Mouse (Mus musculus): ENCODE data around the gene Kirrel. TPM values are rescaled to one million over a fixed set of nuclear protein-coding genes. Genes with fewer than 3 reads are reported as not detected.
"Not testable (repeated sequence)": the region's sequence is repeated elsewhere in the genome, so short reads cannot be mapped to it uniquely, and the experiment has no call there.

Kirrel gene
- total RNA-seq, 2 experiments from 2014 or later = not detected

- no peak for ATAC-seq (replicated peaks; ENCODE audit: poor library complexity, severe bottlenecking)
Measured at GRCm38 (mm10) chr3:87149425-87149824, 25.1 kb downstream of the Kirrel start.

DNA sequence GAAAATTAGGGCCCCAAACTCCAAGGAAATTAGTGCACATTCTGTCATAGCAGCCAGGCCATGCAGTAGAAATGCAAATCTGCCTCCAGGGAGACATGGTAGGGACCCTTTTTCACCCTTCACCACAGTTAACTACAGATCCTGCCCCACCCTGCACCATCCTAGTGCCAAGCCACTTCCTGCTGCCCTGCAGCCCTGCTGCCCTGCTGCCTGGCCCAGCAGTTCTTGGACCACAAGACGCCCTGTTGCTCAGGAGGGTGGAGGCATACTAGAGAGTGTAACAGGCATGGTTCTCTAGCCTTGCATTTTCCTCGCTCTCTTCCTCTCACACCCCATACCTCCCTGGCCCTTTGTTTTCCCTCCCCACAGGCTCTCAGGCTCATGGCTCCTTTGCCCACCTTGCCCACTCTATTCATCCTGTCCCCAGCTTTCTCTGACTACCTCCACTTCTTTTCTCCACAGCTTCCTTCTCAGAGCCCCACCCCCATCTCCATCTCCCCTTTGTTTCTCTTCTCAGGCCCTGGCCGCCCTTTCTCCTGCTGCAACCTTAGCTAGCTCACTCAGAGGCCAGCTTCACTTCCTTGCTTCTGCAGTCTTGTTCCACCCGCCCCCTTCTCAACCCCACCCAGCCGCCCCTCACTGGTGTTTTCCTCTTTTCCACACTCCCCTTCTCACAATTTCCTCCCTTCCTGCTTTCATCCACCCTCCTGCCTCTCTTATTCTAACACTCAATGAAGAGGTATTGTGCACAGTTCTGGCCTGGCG, 29.9 kb downstream of the Kirrel start:
- ATAC-seq (replicated peaks; ENCODE audit: poor library complexity, severe bottlenecking) = no peak

- no peak for ATAC-seq (replicated peaks; ENCODE audit: poor library complexity, severe bottlenecking)
Measured at GRCm38 (mm10) chr3:87140284-87140683, 34.3 kb downstream of the Kirrel start.

DNA sequence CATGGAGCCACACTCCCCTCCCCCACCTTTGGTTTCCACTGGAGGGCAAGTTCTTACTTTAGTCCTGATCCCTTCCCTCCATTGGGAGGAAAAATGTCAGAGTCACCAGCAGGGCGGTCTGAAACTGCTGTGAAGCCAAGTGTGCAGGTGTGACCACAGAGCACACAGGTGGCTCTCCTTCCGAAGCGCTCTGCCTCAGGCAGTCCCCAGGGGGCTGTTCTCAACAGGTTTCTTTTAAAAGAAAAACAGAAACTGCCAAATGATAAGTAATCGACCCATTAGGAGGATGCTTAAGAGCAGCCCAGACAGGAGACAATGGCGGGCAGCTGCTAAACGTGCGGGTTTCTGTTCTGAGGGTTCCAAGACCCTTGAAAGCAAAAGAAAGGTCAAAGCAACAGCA, 37.8 kb downstream of the Kirrel start:
- ATAC-seq (replicated peaks; ENCODE audit: poor library complexity, severe bottlenecking) = no peak

- no peak for ATAC-seq (replicated peaks; ENCODE audit: poor library complexity, severe bottlenecking)
Measured at GRCm38 (mm10) chr3:87134951-87135350, 39.6 kb downstream of the Kirrel start.

- ATAC-seq (replicated peaks; ENCODE audit: poor library complexity, severe bottlenecking) = no peak
Measured at GRCm38 (mm10) chr3:87131694-87132347, 42.7 kb downstream of the Kirrel start.

DNA sequence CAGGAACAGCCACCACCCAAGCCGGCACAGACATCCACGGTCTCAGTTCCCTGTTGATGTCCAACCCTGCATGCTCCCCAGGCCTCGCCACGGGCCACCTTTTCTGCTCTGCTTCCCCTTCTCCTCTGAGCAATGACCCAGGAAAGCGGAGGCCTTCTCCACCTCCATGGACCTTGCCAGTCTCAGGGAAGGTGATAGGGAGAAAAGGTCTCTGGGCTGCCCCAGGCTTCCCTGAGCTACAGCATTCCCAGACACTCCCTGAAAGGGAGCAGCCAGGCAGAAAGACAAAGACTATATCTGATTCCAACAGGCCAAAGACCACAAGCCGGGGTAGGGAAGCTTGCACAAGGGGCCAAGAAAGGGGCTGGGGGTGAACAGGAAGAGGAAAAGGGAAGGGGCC, 43.6 kb downstream of the Kirrel start:
- no peak; the same call in 1 of the 2 replicates for ATAC-seq (replicated peaks; ENCODE audit: poor library complexity, severe bottlenecking)

DNA sequence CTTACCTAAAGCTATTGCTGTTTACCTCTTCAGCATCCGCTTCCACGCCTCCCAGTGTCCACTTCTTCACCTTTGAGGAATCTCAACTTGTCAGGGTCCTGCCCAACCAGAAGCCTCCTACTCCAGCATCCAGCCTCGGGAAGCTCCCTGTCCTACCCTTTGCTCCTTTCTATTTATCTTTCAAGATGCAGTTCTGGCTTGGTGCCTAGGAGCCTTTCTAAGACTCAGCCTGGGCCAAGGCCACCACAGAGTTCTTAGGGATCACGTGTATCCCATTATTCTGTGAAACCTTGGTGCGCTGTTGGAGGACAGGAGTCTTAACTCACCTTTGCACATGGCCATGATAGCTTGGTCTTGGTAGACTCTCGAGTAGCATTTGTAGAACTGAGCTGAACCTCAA, 50.8 kb downstream of the Kirrel start:
- ATAC-seq (replicated peaks; ENCODE audit: poor library complexity, severe bottlenecking) = no peak

DNA sequence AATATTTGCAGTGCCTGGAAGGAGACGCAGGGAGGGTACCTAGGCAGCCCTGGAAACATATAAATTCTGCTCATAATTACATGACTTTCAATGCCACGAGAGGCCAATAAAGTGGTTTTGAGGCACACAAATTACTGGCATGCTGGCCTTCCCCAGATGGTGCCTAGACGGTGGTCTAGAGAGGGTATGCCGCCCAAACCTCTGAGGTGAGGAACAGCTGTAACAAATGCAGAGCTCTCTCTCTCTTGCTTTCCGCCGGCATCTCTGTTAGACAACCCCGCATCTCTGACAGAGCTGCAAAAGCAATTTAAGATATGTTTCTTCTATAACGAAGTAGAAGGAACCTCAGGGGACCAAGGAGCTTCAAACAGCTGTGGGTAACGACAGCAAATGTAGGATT, 56.3 kb downstream of the Kirrel start:
- ATAC-seq (replicated peaks; ENCODE audit: poor library complexity, severe bottlenecking) = no peak

- ATAC-seq (replicated peaks; ENCODE audit: poor library complexity, severe bottlenecking) = no peak
Measured at GRCm38 (mm10) chr3:87117632-87118031, 56.9 kb downstream of the Kirrel start.

DNA sequence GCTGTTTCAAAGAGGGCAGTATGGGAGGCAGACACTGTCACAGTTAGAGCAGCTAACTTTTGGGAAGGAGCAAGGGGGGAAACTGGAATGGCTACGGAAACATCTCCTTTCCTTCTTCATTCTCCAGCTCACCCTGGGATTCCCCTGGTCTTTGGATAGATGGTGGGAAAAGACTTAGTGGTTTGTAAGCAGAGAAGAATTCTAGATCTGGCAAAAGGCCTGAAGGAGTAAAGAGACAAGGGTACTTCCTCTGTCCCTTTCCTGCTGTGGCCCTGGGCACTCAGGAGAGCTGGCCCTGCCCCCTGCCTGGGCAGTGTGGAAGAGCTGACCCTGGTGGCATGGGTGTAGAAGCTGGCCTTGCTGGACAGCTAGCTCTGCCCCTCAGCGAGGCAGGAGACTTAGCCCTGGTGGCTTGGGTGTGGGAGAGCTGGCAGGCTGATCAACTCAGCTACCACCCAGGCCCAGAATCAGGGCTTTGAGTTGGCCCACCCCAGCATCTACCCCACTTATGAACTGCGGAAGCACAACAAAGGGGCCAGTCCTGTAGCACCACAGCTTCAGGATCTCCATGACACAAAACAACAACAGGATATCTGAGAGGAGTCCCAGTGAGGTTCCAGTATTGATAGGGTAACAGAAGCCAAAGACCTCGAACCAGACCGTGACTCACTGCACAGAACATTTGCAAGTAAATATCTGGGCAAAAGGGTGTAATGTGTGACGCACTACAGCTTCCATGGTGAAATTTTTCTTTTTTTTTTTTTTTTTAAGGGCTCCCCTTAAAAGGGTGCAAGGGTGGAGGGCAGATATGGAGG, 58.6 kb downstream of the Kirrel start:
- ATAC-seq (replicated peaks; ENCODE audit: poor library complexity, severe bottlenecking) = no peak

DNA sequence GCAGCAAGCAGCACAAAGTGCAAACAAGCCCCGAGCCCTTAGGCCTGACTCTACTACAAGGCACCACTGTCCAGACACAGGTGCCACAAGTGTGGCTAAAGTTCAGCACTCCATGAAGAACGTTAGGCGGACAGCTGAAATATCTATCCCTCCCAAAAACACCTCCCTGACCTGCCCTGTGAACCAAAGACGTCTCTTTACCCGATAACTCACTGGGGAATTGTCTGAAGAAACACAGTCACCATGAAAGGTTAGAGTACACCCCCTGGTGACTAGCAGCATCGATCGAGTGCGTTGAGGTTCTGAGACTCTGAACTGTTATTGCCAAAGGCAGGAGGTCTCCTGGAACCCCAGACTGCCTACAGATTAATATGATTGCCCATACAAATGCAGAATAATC, 59.3 kb downstream of the Kirrel start:
- no peak for ATAC-seq (replicated peaks; ENCODE audit: poor library complexity, severe bottlenecking)

DNA sequence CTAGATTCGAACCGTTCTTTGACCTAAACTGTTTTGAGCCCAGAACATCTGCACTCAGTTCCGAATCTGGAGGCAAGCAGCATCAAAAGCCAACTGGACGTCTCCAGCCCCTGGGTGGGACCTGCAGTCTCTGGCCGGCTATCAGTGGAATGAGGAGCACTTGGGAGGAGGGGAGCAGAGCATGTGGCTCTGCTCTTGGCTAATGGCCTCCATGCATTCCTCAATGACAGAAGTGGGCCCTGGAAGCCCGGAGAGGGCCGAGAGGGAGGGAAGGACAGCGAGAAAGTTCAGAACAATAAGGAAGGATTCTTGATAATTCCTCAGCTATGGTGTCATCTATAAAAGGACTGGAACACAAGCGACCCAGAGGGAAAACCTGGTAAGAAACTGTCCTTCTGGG, 59.7 kb downstream of the Kirrel start:
- ATAC-seq (replicated peaks; ENCODE audit: poor library complexity, severe bottlenecking) = no peak

GRCm38 (mm10) chr3:87113881-87114280, 60.7 kb downstream of the Kirrel start:
- ATAC-seq (replicated peaks; ENCODE audit: poor library complexity, severe bottlenecking) = not testable (repeated sequence)

GRCm38 (mm10) chr3:87112264-87112663, 62.3 kb downstream of the Kirrel start:
- no peak for ATAC-seq (replicated peaks; ENCODE audit: poor library complexity, severe bottlenecking)

- ATAC-seq (replicated peaks; ENCODE audit: poor library complexity, severe bottlenecking) = no peak
Measured at GRCm38 (mm10) chr3:87104856-87105255, 69.7 kb downstream of the Kirrel start.

DNA sequence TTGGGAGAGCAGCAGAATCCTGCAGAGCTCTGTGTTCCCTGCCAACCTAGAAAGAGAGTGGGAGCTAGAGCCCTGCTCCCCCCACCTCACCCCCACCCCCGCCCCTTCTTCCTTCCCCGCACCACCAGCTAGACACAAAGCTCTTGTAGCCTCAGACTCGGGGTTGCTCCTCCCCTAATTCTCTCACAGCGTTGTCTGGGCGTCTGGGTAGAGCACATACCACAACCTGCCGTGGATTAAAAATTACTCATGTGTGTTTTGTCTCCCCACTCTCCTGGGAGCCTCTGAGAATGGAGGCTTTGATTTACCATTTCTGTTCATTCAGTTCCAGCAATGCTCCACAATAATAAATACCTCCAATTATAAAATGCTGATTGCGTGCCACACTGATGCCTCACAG, 72.2 kb downstream of the Kirrel start:
- ATAC-seq (replicated peaks; ENCODE audit: poor library complexity, severe bottlenecking) = no peak

GRCm38 (mm10) chr3:87100911-87101310, 73.6 kb downstream of the Kirrel start:
- no peak for ATAC-seq (replicated peaks; ENCODE audit: poor library complexity, severe bottlenecking)

GRCm38 (mm10) chr3:87097969-87098946, 76.3 kb downstream of the Kirrel start:
- no peak for ATAC-seq (replicated peaks; ENCODE audit: poor library complexity, severe bottlenecking)

DNA sequence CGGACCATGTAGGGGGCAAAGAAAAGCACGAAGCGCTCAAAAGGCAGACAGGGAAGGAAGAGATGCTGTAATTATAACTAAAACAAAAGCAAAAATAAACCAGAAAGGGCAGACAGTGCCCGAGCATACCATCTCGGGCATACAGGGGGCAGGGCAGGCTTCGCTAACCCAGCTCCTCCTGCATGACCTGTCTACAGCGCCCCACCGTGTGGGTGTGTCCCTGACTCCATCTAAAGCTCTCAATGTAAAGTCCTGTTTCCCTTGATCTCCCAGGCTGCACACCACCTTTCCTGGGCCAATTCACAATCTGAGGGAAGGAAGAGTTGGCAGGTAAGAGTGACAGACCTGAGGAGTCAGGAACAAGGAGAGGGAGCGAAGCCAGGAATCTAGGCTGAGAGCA, 77.3 kb downstream of the Kirrel start:
- ATAC-seq (replicated peaks; ENCODE audit: poor library complexity, severe bottlenecking) = no peak
